Mouse (Mus musculus) sigmoid colon, adult 10 weeks (tissue): ENCODE data around the gene Cc2d2b. TPM values are rescaled to one million over a fixed set of nuclear protein-coding genes. Genes with fewer than 3 reads are reported as not detected.

Experiments
- polyA plus RNA-seq: library from polyadenylated mRNA; stranded (reverse); fragments of 350-450 nt; fragmentation: Illumina TruSeq; extraction: RNeasy Lipid Tissue Mini Kit (QIAGEN cat#74804); gene quantifications from one replicate; pipeline ENCODE4 v1.2.3, GENCODE M21; 2014; ENCODE audit warnings: low read depth, low replicate concordance

The Cc2d2b gene
- polyA plus RNA-seq, result not detected

DNA sequence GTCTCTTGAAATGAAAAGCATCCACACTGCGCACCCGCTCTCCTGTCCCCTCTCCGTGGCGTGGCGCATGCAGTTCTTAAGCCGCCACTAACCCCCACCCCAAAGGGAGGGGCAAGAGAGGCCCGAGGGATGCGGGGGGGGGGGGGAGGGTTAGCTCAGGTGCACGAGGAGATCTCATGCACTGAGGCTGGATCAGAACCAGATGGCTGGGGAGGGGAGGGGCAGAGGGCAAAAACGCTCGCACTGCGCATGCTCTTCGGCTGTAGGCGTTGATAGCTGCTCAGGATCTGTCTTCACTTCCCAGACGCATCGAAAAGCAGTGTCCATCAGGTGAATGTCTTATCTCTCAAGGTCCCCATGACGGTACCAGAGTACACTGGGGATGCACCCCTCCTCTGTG lies at the start of gene Cc2d2b:
TSS of gene Cc2d2b (plus strand) at position 195 of the 400 bp plus-strand sequence.

DNA sequence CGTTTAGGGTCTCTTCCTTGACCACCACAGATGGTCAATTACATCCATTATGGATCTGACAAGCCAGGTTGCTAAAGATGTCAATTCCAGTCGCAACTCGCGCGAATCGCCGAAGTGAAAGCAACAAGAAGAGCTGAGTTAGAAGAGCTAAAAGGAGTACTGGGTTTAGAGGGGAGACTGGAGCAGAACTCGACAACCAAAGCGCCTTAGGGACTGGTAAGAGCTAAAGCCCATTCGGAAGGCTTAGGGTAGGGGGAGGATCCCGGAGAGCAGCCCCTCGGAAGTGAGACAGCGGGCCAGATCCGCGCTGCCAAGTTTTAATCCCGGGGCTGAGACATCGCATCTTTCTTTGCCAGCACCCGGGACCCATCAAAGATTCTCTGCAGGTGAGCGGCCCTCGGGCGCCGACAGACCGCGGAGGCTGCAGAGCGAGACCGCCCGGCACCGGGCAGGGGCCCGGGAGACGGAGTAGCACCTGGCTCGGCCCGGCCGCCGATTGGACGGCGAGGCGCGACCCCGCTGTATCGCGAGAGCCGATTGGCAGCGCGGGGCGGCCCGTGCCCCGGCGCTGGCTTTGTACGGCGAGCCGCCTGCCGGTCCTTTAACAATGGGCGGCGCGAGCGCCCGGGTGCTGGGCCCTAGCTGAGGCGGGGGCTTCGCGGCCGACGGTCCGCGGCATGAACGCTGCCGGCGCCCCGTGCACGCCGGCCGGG lies 82.3 kb downstream of the Cc2d2b start, which contains the start of gene Ccnj:
TSS of gene Ccnj (plus strand) at position 577 of the 713 bp plus-strand sequence.

Other genes starting within 250 kb of the Cc2d2b start
- 169 TPM for gene Sorbs1, start 235.0 kb upstream of the Cc2d2b start, polyA plus RNA-seq
- gene Aldh18a1, start 160.3 kb upstream of the Cc2d2b start, polyA plus RNA-seq, result 5.1 TPM
- gene Tctn3, start 136.5 kb upstream of the Cc2d2b start, polyA plus RNA-seq, result 3.7 TPM
- gene Entpd1, start 136.4 kb upstream of the Cc2d2b start, polyA plus RNA-seq, result 29.5 TPM
- gene Ccnj, start 82.5 kb downstream of the Cc2d2b start, polyA plus RNA-seq, result 6.9 TPM
- 70.3 TPM for gene Zfp518a, start 146.0 kb downstream of the Cc2d2b start, polyA plus RNA-seq
- 88.1 TPM for gene Blnk, start 245.8 kb downstream of the Cc2d2b start, polyA plus RNA-seq